Mouse (Mus musculus): Measurements from ENCODE around the gene Olfr52. TPM values are rescaled to one million over a fixed set of nuclear protein-coding genes. Genes with fewer than 3 reads are reported as not detected.
"Not testable (repeated sequence)": the region's sequence is repeated elsewhere in the genome, so short reads cannot be mapped to it uniquely, and the experiment has no call there.

The Olfr52 gene
- not detected in 2 replicates for polyA plus RNA-seq (2015; fragmentation: Nextera tagmentation; extraction: Ambion mirVana)

- no peak within 1 kb of the TSS for H3K27ac ChIP-seq
- ATAC-seq (ENCODE audit: insufficient number of reproducible peaks, insufficient read depth, low FRiP score, low TSS enrichment, low read depth) = no peak
Observed at GRCm38 (mm10) chr2:86185583-86185982, at the start of gene Olfr52. TSS of gene Olfr52 (minus strand) at chr2:86185683.

GRCm38 (mm10) chr2:86231301-86231700 lies 45.8 kb upstream of the Olfr52 start, which contains the start of gene Olfr1047:
TSS of gene Olfr1047 (minus strand) at chr2:86231401.
- ATAC-seq (ENCODE audit: insufficient number of reproducible peaks, insufficient read depth, low FRiP score, low TSS enrichment, low read depth) = no peak
- no peak within 1 kb of the TSS for H3K4me3 ChIP-seq
- no peak within 1 kb of the TSS for H3K9ac ChIP-seq
- H3K36me3 ChIP-seq = no peaks in the 10 kb centered on the region
- H3K27ac ChIP-seq = no peak within 1 kb of the TSS
- whole genome bisulfite sequencing = 92% methylated on average over 1 of the region's 1 CpGs
- H3K27me3 ChIP-seq = no peaks in the 10 kb centered on the region
- no peaks in the 10 kb centered on the region for H3K4me1 ChIP-seq
- no peaks in the 10 kb centered on the region for H3K9me3 ChIP-seq
- H3K4me2 ChIP-seq = no peak within 1 kb of the TSS

More at GRCm38 (mm10) chr2:86185583-86185982, at the start of gene Olfr52:
- no peaks in the 10 kb centered on the region for H3K4me1 ChIP-seq
- H3K36me3 ChIP-seq = no peaks in the 10 kb centered on the region
- H3K4me3 ChIP-seq = no peak within 1 kb of the TSS
- H3K9me3 ChIP-seq = no peaks in the 10 kb centered on the region
- no peak within 1 kb of the TSS for H3K9ac ChIP-seq
- no peaks in the 10 kb centered on the region for H3K27me3 ChIP-seq
- no peak within 1 kb of the TSS for H3K4me2 ChIP-seq

- WGBS = 69% methylated on average over 2 of the region's 2 CpGs
- Histone ChIP-seq H3K27ac (no peak within 1 kb of the TSS), H3K4me2 (no peak within 1 kb of the TSS), H3K36me3 (no peaks in the 10 kb centered on the region), H3K9ac (no peak within 1 kb of the TSS), H3K27me3 (no peaks in the 10 kb centered on the region), H3K4me3 (no peak within 1 kb of the TSS), H3K4me1 (no peaks in the 10 kb centered on the region), H3K9me3 (no peaks in the 10 kb centered on the region)
- no peak for ATAC-seq (ENCODE audit: insufficient number of reproducible peaks, insufficient read depth, low FRiP score, low TSS enrichment, low read depth)
Observed at GRCm38 (mm10) chr2:86219214-86219613, 33.7 kb upstream of the Olfr52 start, which contains the start of gene Olfr1046. TSS of gene Olfr1046 (minus strand) at chr2:86219314.

- H3K27me3 ChIP-seq = no peaks in the 10 kb centered on the region
- H3K4me1 ChIP-seq = no peaks in the 10 kb centered on the region
- no peak for ATAC-seq (ENCODE audit: insufficient number of reproducible peaks, insufficient read depth, low FRiP score, low TSS enrichment, low read depth)
- H3K9ac ChIP-seq = no peak within 1 kb of the TSS
- H3K4me2 ChIP-seq = no peak within 1 kb of the TSS
- no peak within 1 kb of the TSS for H3K27ac ChIP-seq
- no peak within 1 kb of the TSS for H3K4me3 ChIP-seq
- H3K9me3 ChIP-seq = no peaks in the 10 kb centered on the region
- H3K36me3 ChIP-seq = no peaks in the 10 kb centered on the region
Observed at GRCm38 (mm10) chr2:86202909-86203308, 17.4 kb upstream of the Olfr52 start, which contains the start of gene Olfr1045. TSS of gene Olfr1045 (minus strand) at chr2:86203009.

- Histone ChIP-seq H3K4me3 (no peak overlapping the region), H3K27me3 (no peaks in the 10 kb centered on the region), H3K4me2 (no peak overlapping the region), H3K9ac (no peak overlapping the region), H3K36me3 (no peaks in the 10 kb centered on the region), H3K9me3 (no peaks in the 10 kb centered on the region), H3K27ac (no peak overlapping the region), H3K4me1 (no peaks in the 10 kb centered on the region)
- no peak for ATAC-seq (ENCODE audit: insufficient number of reproducible peaks, insufficient read depth, low FRiP score, low TSS enrichment, low read depth)
- WGBS = 41% methylated on average over 1 of the region's 1 CpGs
Observed at GRCm38 (mm10) chr2:86195863-86196262, 10.4 kb upstream of the Olfr52 start.

GRCm38 (mm10) chr2:86179950-86180349 lies 5.5 kb downstream of the Olfr52 start:
- no peak for ATAC-seq (ENCODE audit: insufficient number of reproducible peaks, insufficient read depth, low FRiP score, low TSS enrichment, low read depth)
- Histone ChIP-seq H3K4me1 (no peaks in the 10 kb centered on the region), H3K4me2 (no peak overlapping the region), H3K27me3 (no peaks in the 10 kb centered on the region), H3K9ac (no peak overlapping the region), H3K4me3 (no peak overlapping the region), H3K9me3 (no peaks in the 10 kb centered on the region), H3K36me3 (no peaks in the 10 kb centered on the region), H3K27ac (no peak overlapping the region)
- WGBS = 72% methylated on average over 3 of the region's 3 CpGs

- no peak for ATAC-seq (ENCODE audit: insufficient number of reproducible peaks, insufficient read depth, low FRiP score, low TSS enrichment, low read depth)
- Histone ChIP-seq H3K9me3 (no peaks in the 10 kb centered on the region), H3K27ac (no peak within 1 kb of the TSS), H3K4me3 (no peak within 1 kb of the TSS), H3K4me1 (no peaks in the 10 kb centered on the region), H3K9ac (no peak within 1 kb of the TSS), H3K27me3 (no peaks in the 10 kb centered on the region), H3K36me3 (no peaks in the 10 kb centered on the region), H3K4me2 (no peak within 1 kb of the TSS)
Observed at GRCm38 (mm10) chr2:86177720-86178119, 7.8 kb downstream of the Olfr52 start, which contains the start of gene Olfr1044. TSS of gene Olfr1044 (minus strand) at chr2:86177820.

- WGBS = 72% methylated on average over 7 of the region's 7 CpGs
- H3K36me3 ChIP-seq; ATAC-seq (ENCODE audit: insufficient number of reproducible peaks, insufficient read depth, low FRiP score, low TSS enrichment, low read depth); H3K9ac ChIP-seq; H3K4me1 ChIP-seq; H3K4me2 ChIP-seq; H3K27ac ChIP-seq; H3K4me3 ChIP-seq; H3K9me3 ChIP-seq; H3K27me3 ChIP-seq: not testable (repeated sequence)
Observed at GRCm38 (mm10) chr2:86175422-86175821, 10.1 kb downstream of the Olfr52 start.

- 86% methylated on average over 2 of the region's 2 CpGs for WGBS
- ATAC-seq (ENCODE audit: insufficient number of reproducible peaks, insufficient read depth, low FRiP score, low TSS enrichment, low read depth) = no peak
Observed at GRCm38 (mm10) chr2:86167422-86167821, 18.1 kb downstream of the Olfr52 start, which contains the start of gene Olfr1043. TSS of gene Olfr1043 (minus strand) at chr2:86167522.

GRCm38 (mm10) chr2:86161738-86162137 lies 23.7 kb downstream of the Olfr52 start, which contains the start of gene Olfr1042:
TSS of gene Olfr1042 (minus strand) at chr2:86161838.
- Histone ChIP-seq H3K36me3 (no peaks in the 10 kb centered on the region), H3K4me2 (no peak within 1 kb of the TSS), H3K27me3 (no peaks in the 10 kb centered on the region), H3K4me1 (no peaks in the 10 kb centered on the region), H3K9ac (no peak within 1 kb of the TSS), H3K9me3 (no peaks in the 10 kb centered on the region), H3K27ac (no peak within 1 kb of the TSS), H3K4me3 (no peak within 1 kb of the TSS)
- no peak for ATAC-seq (ENCODE audit: insufficient number of reproducible peaks, insufficient read depth, low FRiP score, low TSS enrichment, low read depth)
- 92% methylated on average over 2 of the region's 2 CpGs for WGBS

More at GRCm38 (mm10) chr2:86167422-86167821, 18.1 kb downstream of the Olfr52 start, which contains the start of gene Olfr1043:
- H3K4me1 ChIP-seq = no peaks in the 10 kb centered on the region
- H3K27me3 ChIP-seq = no peaks in the 10 kb centered on the region
- H3K9me3 ChIP-seq = no peaks in the 10 kb centered on the region
- H3K36me3 ChIP-seq = no peaks in the 10 kb centered on the region
- H3K4me3 ChIP-seq = no peak within 1 kb of the TSS
- H3K4me2 ChIP-seq = no peak within 1 kb of the TSS
- no peak within 1 kb of the TSS for H3K27ac ChIP-seq
- H3K9ac ChIP-seq = no peak within 1 kb of the TSS

- no peak within 1 kb of the TSS for H3K4me3 ChIP-seq
- no peak within 1 kb of the TSS for H3K27ac ChIP-seq
- no peaks in the 10 kb centered on the region for H3K27me3 ChIP-seq
- H3K9me3 ChIP-seq = no peaks in the 10 kb centered on the region
- H3K36me3 ChIP-seq = no peaks in the 10 kb centered on the region
- H3K9ac ChIP-seq = no peak within 1 kb of the TSS
- no peak within 1 kb of the TSS for H3K4me2 ChIP-seq
- ATAC-seq (ENCODE audit: insufficient number of reproducible peaks, insufficient read depth, low FRiP score, low TSS enrichment, low read depth) = no peak
- WGBS = 80% methylated on average over 1 of the region's 1 CpGs
- no peaks in the 10 kb centered on the region for H3K4me1 ChIP-seq
Observed at GRCm38 (mm10) chr2:86146632-86147031, 38.9 kb downstream of the Olfr52 start, which contains the start of gene Olfr1040. TSS of gene Olfr1040 (minus strand) at chr2:86146732.

- Histone ChIP-seq H3K27me3 (no peaks in the 10 kb centered on the region), H3K9ac (no peak within 1 kb of the TSS), H3K4me1 (no peaks in the 10 kb centered on the region), H3K4me2 (no peak within 1 kb of the TSS), H3K4me3 (no peak within 1 kb of the TSS), H3K9me3 (no peaks in the 10 kb centered on the region), H3K27ac (no peak within 1 kb of the TSS), H3K36me3 (no peaks in the 10 kb centered on the region)
- WGBS = 96% methylated on average over 1 of the region's 1 CpGs
- ATAC-seq (ENCODE audit: insufficient number of reproducible peaks, insufficient read depth, low FRiP score, low TSS enrichment, low read depth) = no peak
Observed at GRCm38 (mm10) chr2:86135828-86136227, 49.7 kb downstream of the Olfr52 start, which contains the start of gene Olfr1039. TSS of gene Olfr1039 (minus strand) at chr2:86135928.
